Mouse (Mus musculus) heart, embryonic 11.5 days (tissue): ENCODE measurements around the gene Ddx31. TPM values are rescaled to one million over a fixed set of nuclear protein-coding genes. Genes with fewer than 3 reads are reported as not detected.

ENCODE experiments used
- polyA plus RNA-seq: library from polyadenylated mRNA; unstranded; fragments of >200 nt; fragmentation: Nextera tagmentation; extraction: Ambion mirVana; gene quantifications from 2 replicates; pipeline ENCODE4 v1.2.1, GENCODE M21; 2014

Ddx31 gene
- polyA plus RNA-seq, 1 experiment from 2014 or later: 9.1 TPM

Other genes starting within 250 kb of the Ddx31 start
- 7.6 and 10.9 TPM in 2 replicates for gene Gfi1b, start 218.4 kb upstream of the Ddx31 start, polyA plus RNA-seq
- gene Tsc1, start 199.2 kb upstream of the Ddx31 start, polyA plus RNA-seq: 14.2 and 16.2 TPM in 2 replicates
- 2.4 and 3.0 TPM in 2 replicates for gene Spaca9, start 140.7 kb upstream of the Ddx31 start, polyA plus RNA-seq
- 0.45 and 1.2 TPM in 2 replicates for gene Ak8, start 140.2 kb upstream of the Ddx31 start, polyA plus RNA-seq
- gene Gtf3c4, start within 50 bp of the Ddx31 start, polyA plus RNA-seq: 13.7 and 13.9 TPM in 2 replicates
- not detected in 2 replicates for gene Barhl1, start 76.3 kb downstream of the Ddx31 start, polyA plus RNA-seq
- 0.23 and 0.31 TPM in 2 replicates for gene Cfap77, start 214.7 kb downstream of the Ddx31 start, polyA plus RNA-seq
- 6.1 and 7.7 TPM in 2 replicates for gene Ttf1, start 219.9 kb downstream of the Ddx31 start, polyA plus RNA-seq